Mouse (Mus musculus): ENCODE results near the gene Isca1. TPM values are rescaled to one million over a fixed set of nuclear protein-coding genes. Genes with fewer than 3 reads are reported as not detected.
"Not testable (repeated sequence)": the region's sequence is repeated elsewhere in the genome, so short reads cannot be mapped to it uniquely, and the experiment has no call there.

Gene Isca1
- polyA plus RNA-seq, 1 experiment from 2014 or later = 93.3 TPM

DNA sequence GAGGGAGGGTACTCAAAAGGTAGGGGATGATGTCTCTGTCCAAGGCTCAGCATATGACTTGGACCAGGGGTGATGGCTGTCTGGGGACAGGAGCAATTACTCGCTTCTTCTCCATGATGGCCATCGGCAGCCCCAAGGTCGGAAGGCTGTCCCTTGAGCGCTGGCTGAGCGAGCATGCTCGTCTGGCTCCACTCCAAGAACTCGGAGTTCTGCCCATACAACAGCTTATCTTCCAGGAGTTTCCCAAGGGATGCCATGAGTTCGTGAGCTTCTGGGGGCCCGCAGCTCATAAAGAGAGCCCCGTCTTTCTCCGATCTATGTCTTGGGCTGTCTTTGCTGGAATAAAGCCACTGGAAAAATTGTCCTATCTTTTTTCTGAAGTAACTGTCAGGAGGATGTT is 28.5 kb downstream of the Isca1 start:
- Histone ChIP-seq H3K4me1 (no peaks in the 10 kb centered on the region), H3K9me3 (no peaks in the 10 kb centered on the region), H3K4me3 (no peak overlapping the region), H3K27me3 (ENCODE audit: poor library complexity, severe bottlenecking) (no peaks in the 10 kb centered on the region), H3K27ac (no peak overlapping the region), H3K36me3 (replicated peaks) (no peaks in the 10 kb centered on the region)
- DNase-seq (ENCODE audit: extremely low spot score, low spot score) = no peak
- 93% methylated on average over 11 of the region's 11 CpGs for WGBS

- H3K4me1 ChIP-seq = peaks cover 10% of the 10 kb centered on the region
- no peaks in the 10 kb centered on the region for H3K36me3 ChIP-seq (replicated peaks)
- WGBS = 91% methylated on average over 4 of the region's 4 CpGs
- no peak overlapping the region for H3K4me3 ChIP-seq
- no peak for DNase-seq (ENCODE audit: extremely low spot score, low spot score)
- no peaks in the 10 kb centered on the region for H3K9me3 ChIP-seq
- no peaks in the 10 kb centered on the region for H3K27me3 ChIP-seq (ENCODE audit: poor library complexity, severe bottlenecking)
- H3K27ac ChIP-seq = no peak overlapping the region
These were observed 30.2 kb downstream of the Isca1 start for GRCm38 (mm10) chr13:59739397-59739796.

- no peak for DNase-seq (ENCODE audit: extremely low spot score, low spot score)
- Histone ChIP-seq H3K27me3 (ENCODE audit: poor library complexity, severe bottlenecking) (no peaks in the 10 kb centered on the region), H3K36me3 (replicated peaks) (no peaks in the 10 kb centered on the region), H3K4me1 (peaks cover 11% of the 10 kb centered on the region), H3K27ac (no peak overlapping the region), H3K4me3 (no peak overlapping the region), H3K9me3 (no peaks in the 10 kb centered on the region)
- 88% methylated on average over 2 of the region's 2 CpGs for WGBS
These were observed 31.2 kb downstream of the Isca1 start for GRCm38 (mm10) chr13:59738455-59738854.

DNA sequence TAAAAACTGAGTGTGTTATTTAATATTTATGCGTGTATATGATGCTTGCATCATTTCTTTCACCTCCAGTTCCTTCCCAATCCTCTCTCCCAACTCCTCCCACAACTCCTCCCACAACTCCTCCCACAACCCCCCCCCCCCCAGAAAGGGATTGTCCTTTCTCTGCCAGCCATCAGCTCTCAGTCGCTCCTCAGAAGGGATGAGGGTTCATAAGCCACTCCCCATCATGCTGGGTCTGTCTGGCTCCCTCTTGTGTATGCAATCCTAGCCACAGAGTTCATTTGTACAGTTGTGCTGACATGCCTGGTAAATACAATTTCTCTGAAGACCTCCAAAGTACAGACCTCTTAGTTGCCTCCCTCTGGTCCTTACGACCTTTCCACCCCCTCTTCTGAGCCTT is 34.4 kb downstream of the Isca1 start:
- Histone ChIP-seq H3K4me3 (no peak overlapping the region), H3K27me3 (ENCODE audit: poor library complexity, severe bottlenecking) (no peaks in the 10 kb centered on the region), H3K4me1 (peaks cover 15% of the 10 kb centered on the region), H3K9me3 (no peaks in the 10 kb centered on the region), H3K27ac (no peak overlapping the region), H3K36me3 (replicated peaks) (no peaks in the 10 kb centered on the region)
- 29% methylated on average over 3 of the region's 3 CpGs for WGBS
- peak; percentile 39 for DNase-seq (ENCODE audit: extremely low spot score, low spot score)

DNA sequence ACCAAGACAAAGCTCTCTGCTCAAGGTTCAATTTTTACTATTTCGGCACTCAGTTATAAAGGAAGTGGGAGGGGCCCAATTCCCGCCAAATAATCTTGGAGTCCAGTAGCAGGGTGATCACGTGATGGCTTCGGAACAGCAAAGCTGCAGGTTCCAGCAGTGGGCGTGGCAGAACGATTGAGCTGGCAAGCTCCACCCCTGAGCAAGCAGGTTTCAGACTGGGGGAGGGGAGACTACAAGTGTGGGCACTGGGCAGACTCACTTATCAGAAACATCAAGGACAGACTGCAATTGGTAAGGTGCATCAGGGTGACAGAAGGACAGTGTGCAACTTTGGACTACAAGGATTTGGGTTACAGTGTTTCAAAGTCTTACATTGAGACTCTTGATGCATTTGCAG is 35.3 kb downstream of the Isca1 start:
- 30% methylated on average over 6 of the region's 6 CpGs for WGBS
- H3K4me3 ChIP-seq = not testable (repeated sequence)

DNA sequence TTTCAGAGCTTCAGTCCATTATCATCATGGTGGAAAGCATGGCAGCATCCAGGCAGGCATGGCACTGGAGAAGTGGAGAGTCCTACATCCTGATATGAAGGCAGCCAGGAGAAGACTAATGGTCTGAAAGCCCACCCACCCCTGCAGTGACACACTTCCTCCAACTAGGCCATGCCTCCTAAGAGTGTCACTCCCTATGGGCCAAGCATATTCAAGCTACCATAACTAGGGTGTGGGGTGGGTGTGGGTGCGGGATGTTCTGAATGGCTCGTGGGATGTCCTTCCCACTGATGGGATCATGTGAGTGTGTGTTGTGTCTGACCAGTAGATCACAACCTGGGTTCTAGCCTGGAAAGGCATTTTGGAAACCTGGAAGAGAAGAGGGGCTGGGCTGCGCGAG is 35.7 kb downstream of the Isca1 start:
- Histone ChIP-seq H3K9me3 (no peaks in the 10 kb centered on the region), H3K36me3 (replicated peaks) (no peaks in the 10 kb centered on the region), H3K4me3 (no peak overlapping the region), H3K27me3 (ENCODE audit: poor library complexity, severe bottlenecking) (no peaks in the 10 kb centered on the region), H3K27ac (no peak overlapping the region), H3K4me1 (peaks cover 15% of the 10 kb centered on the region)
- WGBS = 75% methylated on average over 4 of the region's 4 CpGs
- DNase-seq (ENCODE audit: extremely low spot score, low spot score) = no peak

More for the DNA sequence above, 35.3 kb downstream of the Isca1 start:
- not testable (repeated sequence) for H3K36me3 ChIP-seq (replicated peaks); H3K27ac ChIP-seq; H3K9me3 ChIP-seq; H3K27me3 ChIP-seq (ENCODE audit: poor library complexity, severe bottlenecking); DNase-seq (ENCODE audit: extremely low spot score, low spot score)
- peaks cover 15% of the 10 kb centered on the region for H3K4me1 ChIP-seq

DNA sequence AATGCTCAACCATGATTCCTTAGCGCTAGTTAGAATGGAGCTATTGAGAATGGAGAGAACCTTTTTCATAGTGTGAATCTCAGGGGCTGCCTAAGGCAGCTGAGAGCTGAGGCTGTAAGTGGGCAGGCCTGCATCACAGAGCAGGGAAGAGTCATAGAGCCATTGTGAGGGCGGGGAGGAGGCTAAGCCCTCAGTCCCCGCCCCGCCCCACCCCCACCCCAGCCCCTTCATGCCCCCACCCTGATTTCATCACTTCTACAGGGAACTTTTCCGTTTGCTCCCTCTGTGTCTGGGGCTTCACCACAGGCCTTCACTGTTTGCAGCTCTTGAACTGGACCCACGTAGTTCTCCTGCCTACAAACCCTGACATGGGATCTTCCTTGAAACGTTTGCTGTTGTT is 38.0 kb downstream of the Isca1 start, which contains the start of gene Spata31d1d:
TSS of gene Spata31d1d (minus strand) at position 101 of the 400 bp plus-strand sequence.
- DNase-seq (ENCODE audit: extremely low spot score, low spot score) = no peak
- H3K9me3 ChIP-seq = no peaks in the 10 kb centered on the region
- 44% methylated on average over 7 of the region's 7 CpGs for WGBS
- H3K4me3 ChIP-seq = no peak within 1 kb of the TSS
- H3K36me3 ChIP-seq (replicated peaks) = no peaks in the 10 kb centered on the region
- peaks cover 16% of the 10 kb centered on the region for H3K27me3 ChIP-seq (ENCODE audit: poor library complexity, severe bottlenecking)
- H3K27ac ChIP-seq = no peak within 1 kb of the TSS
- H3K4me1 ChIP-seq = peaks cover 23% of the 10 kb centered on the region

DNA sequence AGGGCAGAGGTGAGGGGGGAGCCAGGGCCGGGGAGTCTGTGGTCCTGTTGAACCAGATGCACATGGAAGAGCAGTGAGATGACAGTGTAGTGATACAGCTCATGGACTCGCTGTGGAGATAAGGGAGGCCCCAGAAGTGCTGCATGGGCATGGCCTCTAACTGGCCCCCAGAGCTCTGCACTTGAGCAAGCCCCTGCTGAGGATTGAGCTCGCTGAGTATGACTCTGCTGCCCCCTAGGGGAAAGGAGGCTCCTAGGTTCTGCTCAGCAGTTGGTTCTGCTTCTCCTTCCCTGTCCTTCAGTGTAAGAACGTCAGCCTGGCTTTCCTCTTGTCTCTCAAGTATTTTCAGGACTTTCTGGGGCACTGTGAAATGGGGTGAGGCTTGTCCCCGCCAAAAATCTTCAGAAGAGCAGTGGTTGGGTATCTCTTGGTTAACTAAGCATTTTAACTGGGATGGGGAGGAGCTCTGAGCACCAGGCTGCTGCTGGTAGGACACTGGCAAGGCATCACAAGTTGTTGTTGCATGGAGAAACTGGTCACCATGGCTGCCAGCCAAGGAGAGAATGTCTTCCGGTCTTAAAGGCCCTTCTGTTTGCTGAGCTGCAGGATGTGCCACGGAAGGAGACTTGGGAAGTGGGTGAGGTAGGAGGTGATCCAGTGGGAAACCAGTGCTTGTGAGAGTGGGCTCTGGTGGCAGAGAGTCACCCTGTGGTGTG is 41.1 kb downstream of the Isca1 start:
- H3K36me3 ChIP-seq (replicated peaks) = no peaks in the 10 kb centered on the region
- peak; percentile 79 for DNase-seq (ENCODE audit: extremely low spot score, low spot score)
- H3K27ac ChIP-seq = peak overlapping the region; percentile 20; the same call in 1 of the 2 replicates
- 36% methylated on average over 7 of the region's 7 CpGs for WGBS
- H3K4me3 ChIP-seq = no peak overlapping the region
- peaks cover 20% of the 10 kb centered on the region for H3K4me1 ChIP-seq
- no peaks in the 10 kb centered on the region for H3K9me3 ChIP-seq
- H3K27me3 ChIP-seq (ENCODE audit: poor library complexity, severe bottlenecking) = peaks cover 38% of the 10 kb centered on the region

DNA sequence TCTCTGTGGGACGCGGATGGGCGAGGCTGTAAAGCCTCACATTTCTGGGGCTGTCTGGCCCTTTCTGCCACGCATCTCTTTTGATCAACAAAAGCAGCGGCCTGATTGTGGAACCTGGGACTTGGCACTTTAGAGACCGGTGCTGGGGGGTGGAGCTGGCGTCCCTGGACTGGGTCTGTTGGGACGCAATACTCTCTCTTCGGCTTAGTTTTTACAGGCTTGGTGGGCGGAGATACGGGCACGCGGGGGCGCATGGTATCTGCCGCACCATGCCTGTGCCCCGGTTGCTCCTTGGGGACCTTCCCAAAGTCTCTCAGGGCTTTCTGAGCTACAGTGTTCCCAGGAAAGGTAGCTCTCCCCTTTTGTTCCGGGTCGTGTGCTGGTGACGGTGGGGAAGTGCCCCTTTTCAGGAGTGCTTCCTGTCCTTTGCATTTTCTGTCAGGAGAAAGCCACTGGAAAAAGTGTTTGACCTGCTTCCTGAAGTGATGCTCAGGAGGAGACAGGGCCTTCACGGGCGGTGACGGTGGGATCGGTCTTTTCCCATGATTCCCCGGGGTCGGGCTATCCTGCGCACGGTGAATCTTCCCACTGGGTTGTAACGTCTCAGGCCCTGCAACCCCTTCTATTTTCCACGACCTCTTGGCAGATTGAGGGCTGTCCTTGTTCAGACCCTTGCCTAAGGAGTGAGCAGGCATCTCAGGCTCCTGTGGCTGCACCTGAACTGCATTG is 43.3 kb downstream of the Isca1 start:
- peak overlapping the region; percentile 53; the same call in 1 of the 2 replicates for H3K27ac ChIP-seq
- no peaks in the 10 kb centered on the region for H3K9me3 ChIP-seq
- peaks cover 17% of the 10 kb centered on the region for H3K4me1 ChIP-seq
- peaks cover 38% of the 10 kb centered on the region for H3K27me3 ChIP-seq (ENCODE audit: poor library complexity, severe bottlenecking)
- DNase-seq (ENCODE audit: extremely low spot score, low spot score) = no peak
- no peaks in the 10 kb centered on the region for H3K36me3 ChIP-seq (replicated peaks)
- WGBS = 37% methylated on average over 29 of the region's 29 CpGs
- peak overlapping the region; percentile 29 for H3K4me3 ChIP-seq

DNA sequence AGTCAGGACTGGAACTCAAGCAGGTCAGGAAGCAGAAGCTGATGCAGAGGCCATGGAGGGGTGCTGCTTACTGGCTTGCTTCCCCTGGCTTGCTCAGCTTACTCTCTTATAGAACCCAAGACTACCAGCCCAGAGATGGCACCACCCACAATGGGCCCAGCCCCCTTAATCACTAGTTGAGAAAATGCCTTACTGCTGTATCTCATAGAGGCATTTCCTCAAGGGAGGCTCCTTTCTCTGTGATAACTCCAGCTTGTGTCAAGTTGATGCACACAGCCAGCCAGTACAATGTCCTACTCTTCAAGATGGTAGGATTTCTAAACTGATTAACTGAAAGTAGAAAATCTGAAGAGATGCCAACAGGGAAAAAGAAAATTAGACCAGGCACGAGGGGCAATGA is 47.5 kb downstream of the Isca1 start:
- H3K4me3 ChIP-seq; H3K9me3 ChIP-seq; H3K36me3 ChIP-seq (replicated peaks); DNase-seq (ENCODE audit: extremely low spot score, low spot score); H3K27ac ChIP-seq; H3K4me1 ChIP-seq: not testable (repeated sequence)
- peaks cover 27% of the 10 kb centered on the region for H3K27me3 ChIP-seq (ENCODE audit: poor library complexity, severe bottlenecking)
- 89% methylated on average over 1 of the region's 1 CpGs for WGBS

GRCm38 (mm10) chr13:59719475-59719874 is 50.1 kb downstream of the Isca1 start:
- Histone ChIP-seq H3K9me3 (no peaks in the 10 kb centered on the region), H3K4me1 (no peaks in the 10 kb centered on the region), H3K27me3 (ENCODE audit: poor library complexity, severe bottlenecking) (0 out of 2 replicates have a peak, but pooled peaks cover 2% of the 10 kb centered on the region), H3K36me3 (replicated peaks) (no peaks in the 10 kb centered on the region), H3K4me3 (no peak overlapping the region), H3K27ac (no peak overlapping the region)
- 90% methylated on average over 1 of the region's 1 CpGs for WGBS
- no peak for DNase-seq (ENCODE audit: extremely low spot score, low spot score)

DNA sequence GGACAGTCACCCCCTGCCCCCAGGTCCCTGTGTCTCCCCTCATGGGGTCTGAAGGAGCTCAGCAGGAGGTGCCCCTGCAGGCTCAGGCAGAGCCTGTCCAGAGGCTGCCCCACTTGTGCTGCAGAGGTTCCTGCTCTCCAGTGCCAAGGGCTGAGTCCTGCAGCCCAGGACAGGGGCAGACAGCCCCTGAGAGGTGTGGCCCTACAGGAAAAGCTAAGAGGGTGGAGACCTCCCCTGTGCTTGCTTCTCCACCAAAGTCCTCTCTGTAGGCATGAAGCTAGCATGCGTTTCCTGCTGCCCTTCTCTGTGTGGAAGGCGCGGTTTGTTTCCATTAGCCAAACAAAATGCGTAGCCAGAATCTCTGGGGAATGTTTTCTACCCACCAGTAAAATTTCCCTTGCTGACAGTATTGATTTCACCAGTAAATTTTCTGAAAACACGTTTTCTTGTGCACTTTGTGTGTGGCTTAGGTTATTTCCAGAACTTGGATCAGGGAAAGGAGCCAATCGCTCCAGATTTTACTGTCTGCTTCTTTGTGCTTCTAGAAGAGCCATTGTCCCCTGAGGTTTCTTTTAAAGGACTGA is 50.7 kb downstream of the Isca1 start:
- 54% methylated on average over 6 of the region's 6 CpGs for WGBS
- not testable (repeated sequence) for DNase-seq (ENCODE audit: extremely low spot score, low spot score); H3K27me3 ChIP-seq (ENCODE audit: poor library complexity, severe bottlenecking); H3K4me3 ChIP-seq; H3K27ac ChIP-seq; H3K36me3 ChIP-seq (replicated peaks); H3K9me3 ChIP-seq; H3K4me1 ChIP-seq

GRCm38 (mm10) chr13:59713710-59714109 is 55.9 kb downstream of the Isca1 start:
- Histone ChIP-seq H3K36me3 (replicated peaks) (no peaks in the 10 kb centered on the region), H3K4me3 (no peak overlapping the region), H3K9me3 (no peaks in the 10 kb centered on the region), H3K27me3 (ENCODE audit: poor library complexity, severe bottlenecking) (peaks cover 9% of the 10 kb centered on the region; the same call in 1 of the 2 replicates), H3K4me1 (peaks cover 5% of the 10 kb centered on the region; the same call in 1 of the 2 replicates), H3K27ac (no peak overlapping the region)
- 36% methylated on average over 3 of the region's 3 CpGs for WGBS
- no peak for DNase-seq (ENCODE audit: extremely low spot score, low spot score)

Data from forebrain, embryonic 10.5 days (tissue).